Mouse (Mus musculus): ENCODE results near the gene Gm45233.

Gene Gm45233

DNA sequence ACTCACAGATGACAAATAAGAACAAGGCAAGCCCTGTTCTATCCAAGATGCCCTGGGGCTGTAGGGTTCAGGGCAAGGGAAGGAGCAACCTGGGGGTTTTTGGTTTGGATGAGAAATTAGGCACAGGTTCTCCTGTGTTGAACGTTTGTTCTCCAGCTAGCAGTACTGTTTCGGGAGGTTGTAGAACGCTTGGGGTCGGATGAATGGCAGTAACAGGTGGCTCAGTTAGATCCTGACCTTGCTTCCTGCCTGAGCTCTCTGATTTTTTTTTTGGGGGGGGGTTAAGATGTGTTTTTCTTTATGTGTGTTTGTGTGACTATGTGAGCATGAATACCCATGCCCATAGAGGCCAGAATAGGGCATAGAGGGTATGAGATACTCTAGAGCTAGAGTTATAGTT lies 68.6 kb downstream of the Gm45233 start:
- DNase-seq = no peak
